Mouse (Mus musculus) frontal cortex, adult (tissue): ENCODE data around the gene Atp11a.

Experiments
- ATAC-seq: cut with Nextera tagmentation; 2 replicates; pipeline ENCODE4 v1.9.2; 2017; ENCODE audit warnings: mild to moderate bottlenecking, moderate library complexity, mixed read lengths; ENCODE audit not compliant: low TSS enrichment

Gene Atp11a

DNA sequence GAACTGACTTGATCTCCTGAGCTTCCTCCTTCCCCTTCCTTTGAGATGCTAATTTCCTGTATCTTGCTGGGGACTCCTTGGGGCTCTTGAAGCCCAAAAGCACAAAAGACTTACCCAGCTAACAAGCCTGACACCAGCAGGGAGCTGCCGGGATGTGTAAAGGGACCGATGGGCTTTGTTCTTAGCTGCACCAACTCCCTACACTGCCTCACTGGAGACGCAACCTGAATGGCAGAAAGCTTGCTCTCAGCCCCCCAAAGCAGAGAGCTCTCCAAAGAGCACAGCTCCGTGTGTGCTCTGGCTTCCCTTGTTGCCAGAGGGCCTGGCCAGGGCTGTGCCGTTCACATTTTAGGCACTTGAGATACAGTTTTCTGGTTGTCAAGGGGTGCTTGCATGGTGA is 114.6 kb downstream of the Atp11a start:
- no peak for ATAC-seq

DNA sequence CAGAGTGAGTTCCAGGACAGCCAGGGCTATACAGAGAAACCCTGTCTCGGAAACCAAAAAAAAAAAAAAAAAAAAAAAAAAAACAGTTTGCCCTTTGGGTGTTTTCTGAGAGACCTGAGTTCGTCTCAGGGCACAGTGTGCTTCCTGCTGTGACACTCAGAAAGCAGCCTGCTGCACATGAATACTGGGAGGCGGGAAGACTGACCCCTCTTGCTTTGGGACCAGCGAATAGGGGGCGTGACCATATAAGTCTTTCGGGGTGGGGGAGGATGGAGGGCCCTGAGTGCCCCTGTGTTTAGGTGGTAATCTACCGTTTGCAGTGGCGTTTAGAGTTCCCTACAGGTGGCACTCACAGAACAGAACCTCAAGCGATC is 116.2 kb downstream of the Atp11a start:
- no peak for ATAC-seq

DNA sequence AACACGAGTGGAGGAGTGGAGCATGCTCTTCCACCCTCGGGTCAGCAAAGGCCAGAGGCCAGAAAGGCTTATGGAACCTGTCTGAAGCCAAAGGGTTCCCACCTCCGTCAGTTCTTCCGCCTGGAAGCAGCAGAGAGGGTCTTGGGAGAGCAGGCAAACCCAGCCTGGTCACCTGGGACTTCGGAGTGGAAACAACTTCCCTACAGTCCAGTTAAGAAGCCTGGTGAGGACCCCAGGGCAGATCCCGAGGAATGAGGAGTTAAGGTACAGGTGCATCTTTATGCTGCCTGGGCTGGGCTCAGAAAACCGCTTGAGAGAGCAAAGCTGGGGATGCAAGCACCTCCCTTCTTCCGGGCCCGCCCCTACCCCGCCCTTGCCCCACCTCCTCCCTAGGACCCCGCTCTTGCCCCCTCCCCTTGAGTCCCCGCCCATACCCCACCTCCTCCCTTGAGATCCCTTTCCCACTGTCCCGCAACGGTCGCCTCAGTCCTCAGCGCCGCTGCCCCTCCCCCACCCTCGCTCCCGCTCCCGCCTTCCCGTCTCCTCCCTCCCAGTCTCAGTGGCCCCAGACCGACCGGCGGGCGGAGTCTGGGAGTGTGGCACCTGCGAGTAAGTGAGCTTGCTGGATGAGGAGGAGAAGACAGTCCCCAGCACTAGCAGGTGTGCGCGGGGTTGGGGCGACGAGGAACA is 116.7 kb downstream of the Atp11a start, which contains the start of gene Mcf2l:
Gene Mcf2l (plus strand): TSS at position 450 of the 690 bp plus-strand sequence.
- ATAC-seq = peak; percentile 28

DNA sequence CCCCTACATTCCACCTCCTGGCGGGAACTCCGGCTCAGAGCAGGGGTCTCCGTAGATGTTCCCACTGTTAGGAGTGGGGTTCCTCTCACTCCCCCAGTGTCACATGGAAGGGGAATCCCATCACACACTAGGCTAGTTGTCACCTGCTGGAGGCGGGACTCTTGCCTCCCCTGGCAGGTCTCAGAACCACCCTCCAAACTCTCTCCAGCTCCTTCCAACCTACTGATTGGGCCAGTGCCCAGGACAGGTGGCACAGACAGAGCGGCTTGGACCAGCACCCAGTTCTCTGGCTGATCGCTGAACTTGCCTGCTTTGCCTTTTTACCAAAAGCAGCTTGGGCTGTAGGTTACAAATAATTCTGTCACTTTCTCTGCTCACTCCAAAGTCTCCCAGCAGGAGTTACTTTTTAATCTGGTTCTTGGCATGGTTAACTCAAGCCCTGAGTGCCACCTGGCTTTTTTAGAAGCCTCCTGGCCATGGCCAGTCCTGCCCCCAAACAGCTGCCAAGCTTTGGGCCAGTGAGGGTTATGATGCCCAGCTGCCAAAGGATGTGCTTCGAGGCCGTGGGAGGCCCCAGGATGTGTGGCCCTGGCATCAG is 117.5 kb downstream of the Atp11a start:
- peak; percentile 60 for ATAC-seq

DNA sequence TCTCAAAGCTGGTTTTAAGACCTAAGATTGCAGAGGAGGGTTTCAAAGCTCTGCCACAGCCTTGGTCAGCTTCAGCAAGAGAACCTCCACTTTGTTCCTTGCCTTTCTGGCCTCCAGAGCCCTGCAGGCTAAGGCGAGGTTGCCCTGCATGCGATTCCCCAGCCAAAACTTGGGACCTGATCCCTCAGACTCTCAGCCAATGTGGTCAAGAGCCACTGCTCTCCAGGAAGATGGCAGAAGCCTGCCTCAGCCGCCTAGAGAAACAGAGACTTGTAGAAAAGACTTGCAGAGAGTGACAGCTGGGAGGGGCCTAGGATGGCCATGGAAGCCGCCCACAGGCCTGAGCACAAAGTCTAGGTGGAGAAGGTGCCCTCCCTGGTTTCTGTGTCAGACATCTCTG is 118.2 kb downstream of the Atp11a start:
- no peak for ATAC-seq

DNA sequence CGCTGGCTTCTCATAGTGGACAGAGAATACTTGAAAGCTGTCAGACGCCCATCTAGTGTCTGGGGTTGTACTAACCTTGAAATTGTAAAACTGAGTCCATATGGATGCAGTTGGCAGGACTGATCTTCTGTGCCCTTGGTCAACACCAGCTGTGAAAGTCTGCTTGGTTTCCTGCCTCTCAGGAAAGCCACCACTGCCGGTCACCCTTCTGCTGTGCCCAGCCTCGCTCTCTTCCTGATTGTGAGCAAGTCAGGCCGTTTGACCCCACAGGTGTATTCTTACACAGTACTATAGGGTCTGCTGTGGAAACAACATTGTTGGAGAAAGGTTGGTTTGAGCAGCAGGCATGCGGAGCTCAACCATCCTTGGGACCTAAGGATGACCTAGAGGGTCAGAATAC is 120.3 kb downstream of the Atp11a start:
- ATAC-seq = no peak

DNA sequence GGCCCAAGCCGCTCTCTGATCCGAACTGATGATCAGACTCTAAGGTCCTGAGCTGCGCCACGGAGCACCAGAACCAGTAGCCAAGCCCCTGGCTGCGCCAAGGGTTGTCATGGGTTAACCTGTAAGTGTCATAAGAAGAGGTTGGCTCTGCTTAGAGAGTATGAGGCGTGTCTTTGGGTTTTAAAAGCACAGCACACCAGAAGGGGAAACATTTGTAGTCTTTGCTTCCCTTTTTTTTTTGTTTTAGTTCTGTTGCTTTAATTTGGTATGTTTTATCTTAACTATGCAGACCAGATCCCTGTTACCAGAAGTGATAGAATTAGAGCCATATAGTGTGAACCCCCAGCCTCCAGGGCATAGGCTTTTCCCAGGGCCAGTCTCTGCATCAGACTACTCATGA is 123.3 kb downstream of the Atp11a start:
- ATAC-seq = no peak

DNA sequence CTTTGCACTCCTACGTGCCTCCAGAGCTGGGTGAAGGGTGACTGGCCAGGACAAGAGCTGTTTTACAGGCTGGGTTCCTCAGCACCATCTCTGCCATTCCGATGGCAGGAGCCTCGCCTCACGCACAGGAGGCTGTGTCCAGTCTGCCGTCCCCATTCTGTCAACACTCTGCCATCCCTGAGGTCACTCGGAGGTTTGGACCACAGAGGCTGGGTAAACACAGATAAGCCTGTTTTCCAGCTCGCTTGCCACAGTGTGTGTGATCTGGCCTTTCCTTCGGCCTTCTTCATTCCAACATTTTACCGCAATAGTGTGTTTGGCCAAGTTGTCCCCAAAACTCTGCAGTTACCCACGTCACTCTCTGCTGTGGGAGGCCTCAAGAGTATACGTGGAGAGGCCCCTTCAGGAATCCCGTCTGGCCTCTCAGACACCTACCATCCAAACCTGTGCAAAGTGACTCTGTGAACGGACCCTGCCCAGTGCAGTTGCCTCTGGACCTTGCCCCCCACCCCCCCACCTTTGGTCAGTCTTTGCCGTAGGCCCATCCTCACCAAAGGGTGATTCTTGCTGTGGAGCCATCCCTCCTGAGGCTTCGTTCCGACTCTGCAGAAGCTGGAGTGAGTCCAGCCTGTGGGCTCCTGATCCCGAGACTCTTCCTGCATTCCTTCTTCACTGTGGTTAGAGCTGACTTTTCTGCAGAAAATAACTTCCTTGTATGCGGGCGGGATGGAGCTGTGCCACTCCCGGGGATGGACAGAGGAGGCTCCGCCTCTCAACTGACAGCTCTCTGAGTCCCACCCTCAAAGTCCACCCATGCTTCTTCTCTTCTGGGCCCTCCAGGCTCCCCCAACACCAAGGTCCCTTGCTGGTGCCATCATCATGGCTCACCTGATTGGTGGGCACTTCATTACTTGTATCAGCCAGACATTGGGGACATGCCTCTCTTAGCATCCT is 126.5 kb downstream of the Atp11a start:
- no peak for ATAC-seq

DNA sequence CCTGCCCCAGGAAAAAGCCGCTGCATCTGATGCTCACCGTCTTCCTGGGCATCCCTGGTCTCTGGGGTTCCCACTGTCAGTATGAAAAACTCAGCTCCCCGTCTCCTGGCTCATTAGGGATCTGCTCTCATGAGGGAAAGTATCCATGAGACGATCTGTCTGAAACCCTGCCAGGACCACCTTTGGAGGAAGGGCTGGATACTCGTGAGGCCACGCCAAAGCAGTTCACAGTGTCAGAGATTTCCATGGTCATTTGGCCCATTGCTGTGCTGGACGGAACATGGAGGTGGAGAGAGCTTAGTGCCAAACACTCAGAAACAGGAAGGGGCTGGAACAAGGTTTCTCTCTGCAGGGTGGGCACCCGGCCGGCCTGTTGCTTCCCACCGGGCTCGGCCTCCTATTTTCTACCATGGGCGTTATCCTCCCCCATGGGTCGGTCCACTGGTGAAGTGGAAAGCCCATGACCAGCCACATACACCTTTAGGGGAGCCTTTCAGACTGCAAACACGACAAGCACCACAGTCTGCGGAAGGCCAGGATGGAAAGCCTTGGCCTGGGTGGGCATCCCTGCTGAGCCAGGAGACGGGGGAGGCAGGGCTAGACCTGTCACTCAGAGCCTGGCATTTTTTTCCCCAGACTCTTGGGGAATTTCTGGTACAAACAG is 131.1 kb downstream of the Atp11a start:
- no peak for ATAC-seq

DNA sequence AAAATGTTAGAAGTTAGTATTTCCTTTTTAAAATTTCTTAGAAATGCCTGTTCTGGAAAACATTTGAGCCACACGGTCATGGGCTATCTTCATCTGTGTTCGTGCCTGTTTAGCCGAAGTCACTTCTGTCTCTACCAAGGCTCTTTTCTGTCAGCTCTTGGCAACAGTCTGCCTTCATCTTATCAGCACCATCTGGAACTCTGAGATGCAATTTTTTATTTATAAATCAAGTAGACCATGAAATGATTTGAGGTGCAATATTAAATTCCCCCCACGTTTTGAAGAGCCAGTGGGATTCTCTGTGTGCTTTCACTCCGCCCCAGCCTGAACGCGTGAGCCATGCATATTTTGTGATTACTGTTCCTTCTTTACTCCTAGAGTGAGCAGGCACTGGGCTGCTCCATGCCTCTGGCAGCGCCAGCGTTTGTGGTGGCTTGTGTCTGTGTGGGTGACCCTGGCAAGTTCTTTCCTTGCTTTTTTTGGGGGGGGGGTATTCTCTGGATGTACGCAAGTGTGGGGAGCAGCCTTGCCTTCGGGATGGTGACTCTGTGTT is 132.3 kb downstream of the Atp11a start:
- peak; percentile 58 for ATAC-seq

DNA sequence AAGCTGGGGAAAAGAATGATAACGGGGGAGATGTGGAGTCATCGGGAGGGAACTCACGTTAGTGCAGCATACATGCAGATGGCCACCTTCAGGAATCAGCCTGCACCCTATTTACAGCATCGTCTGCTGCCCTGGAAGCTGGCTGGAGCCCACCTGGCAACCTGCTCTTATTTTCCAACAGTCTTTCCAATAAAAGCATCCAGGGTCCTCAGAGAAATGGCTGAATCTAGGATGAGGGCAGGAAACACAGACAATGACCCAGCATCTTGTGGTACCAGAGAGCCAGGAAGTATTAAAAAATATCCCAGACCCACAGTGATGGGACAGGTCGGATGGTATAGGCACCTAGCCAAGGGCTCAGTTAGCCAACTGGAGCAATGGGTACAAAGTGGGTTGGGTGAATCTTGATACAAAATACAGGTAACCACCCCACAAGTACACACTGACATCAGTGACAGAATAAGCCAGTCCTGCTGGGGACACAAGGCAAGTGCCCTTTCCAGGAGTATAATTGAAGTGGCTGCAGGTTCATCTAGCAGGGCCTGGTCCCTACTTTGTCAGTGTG is 136.2 kb downstream of the Atp11a start:
- no peak for ATAC-seq

DNA sequence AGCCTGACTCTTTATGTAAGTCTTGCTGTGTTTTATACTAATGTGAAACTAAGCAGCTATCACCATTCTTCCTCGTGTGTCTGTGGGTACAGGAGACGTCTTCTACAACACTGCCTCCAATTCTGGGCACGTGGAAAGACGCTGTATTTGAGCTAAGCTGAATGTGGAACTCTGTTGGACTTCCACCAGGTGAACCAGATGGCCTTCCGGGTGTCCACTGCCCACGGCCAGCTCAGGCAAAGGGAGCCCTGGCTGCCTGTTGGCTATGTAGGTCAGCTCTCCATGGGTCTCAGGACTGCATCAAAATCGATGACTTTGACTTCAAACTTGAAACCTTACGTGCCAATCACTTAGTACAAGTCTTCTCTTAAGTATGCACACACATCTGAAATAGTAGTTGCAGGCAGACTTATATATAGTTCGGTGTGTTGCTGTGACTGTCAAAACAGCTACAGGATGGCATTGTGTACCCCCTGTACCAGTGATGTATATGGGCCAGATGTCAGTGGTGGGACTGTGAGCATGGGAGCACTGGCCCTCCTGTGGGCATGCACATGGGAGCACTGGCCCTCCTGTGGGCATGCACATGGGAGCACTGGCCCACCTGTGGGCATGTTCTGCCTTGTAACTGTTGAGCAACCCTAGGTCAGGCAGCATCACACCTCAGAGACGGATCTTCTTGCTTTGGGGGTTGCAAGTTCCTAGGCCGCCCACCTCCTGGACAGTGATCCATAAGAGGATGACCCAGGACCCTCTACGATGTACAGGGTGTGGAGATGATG is 137.2 kb downstream of the Atp11a start:
- ATAC-seq = no peak

DNA sequence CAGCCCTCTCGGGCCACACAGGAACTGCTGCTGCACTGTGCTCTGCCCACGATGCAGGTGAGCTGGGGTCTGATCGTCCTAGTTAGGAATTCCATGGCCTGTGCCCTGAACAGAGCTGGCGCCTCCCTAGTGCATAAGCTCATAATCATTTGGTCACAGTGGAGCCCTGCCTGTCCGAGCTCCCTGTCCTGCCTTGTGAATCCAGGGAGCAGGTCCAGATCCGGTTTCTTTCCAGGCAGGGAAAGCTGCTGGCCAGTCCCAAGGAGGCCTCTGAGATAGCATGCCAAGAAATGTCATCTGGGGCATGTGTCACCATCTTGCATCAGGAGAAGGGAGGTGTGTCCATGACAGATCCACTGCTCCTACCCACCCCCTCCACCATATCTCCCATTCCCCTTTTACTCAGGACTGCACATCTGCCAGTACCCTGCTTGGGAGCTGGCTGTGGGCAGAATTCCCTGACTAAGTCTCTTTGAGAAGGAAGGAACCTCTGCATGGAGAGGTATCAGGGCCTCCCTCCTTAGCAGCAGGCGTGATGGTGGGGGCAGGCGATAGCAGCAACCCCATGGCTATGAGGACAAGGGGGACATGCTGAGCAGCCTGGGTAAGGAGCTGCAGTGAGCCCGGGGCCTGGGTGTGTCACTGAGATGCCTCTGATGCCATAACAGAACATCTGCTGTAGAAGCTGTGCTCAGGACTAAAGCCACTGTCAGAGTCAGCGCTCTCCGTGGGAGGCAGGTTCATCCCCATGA is 138.1 kb downstream of the Atp11a start:
- no peak for ATAC-seq

DNA sequence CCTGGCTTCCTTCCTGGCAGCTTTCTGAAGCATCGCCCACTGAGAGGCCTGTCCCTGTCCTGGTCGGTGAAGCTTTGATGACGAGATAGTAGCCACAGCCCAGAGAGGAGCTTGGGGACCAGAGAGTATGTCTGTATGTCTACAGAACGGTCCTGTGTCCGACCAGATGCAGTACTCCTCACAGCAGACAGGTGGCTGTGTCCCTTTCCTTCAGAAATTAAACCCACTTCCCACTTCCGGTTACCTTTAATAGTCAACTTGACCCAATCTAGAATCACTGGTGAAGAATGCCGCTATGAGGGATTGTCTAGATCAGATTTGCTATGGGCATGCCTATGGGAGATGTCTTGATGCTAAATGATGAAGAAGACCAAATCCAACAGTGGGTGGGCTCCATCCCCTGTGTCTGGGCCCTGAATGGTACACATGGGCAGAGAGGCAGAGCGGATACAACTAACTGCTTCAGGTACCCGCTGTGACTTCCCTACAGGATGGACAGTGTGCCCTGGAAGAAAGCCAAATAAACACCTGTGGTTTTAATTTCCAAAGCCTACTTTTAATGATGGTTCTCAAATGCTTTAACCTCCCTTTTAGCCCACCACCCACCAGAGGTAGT is 138.8 kb downstream of the Atp11a start:
- ATAC-seq = no peak

DNA sequence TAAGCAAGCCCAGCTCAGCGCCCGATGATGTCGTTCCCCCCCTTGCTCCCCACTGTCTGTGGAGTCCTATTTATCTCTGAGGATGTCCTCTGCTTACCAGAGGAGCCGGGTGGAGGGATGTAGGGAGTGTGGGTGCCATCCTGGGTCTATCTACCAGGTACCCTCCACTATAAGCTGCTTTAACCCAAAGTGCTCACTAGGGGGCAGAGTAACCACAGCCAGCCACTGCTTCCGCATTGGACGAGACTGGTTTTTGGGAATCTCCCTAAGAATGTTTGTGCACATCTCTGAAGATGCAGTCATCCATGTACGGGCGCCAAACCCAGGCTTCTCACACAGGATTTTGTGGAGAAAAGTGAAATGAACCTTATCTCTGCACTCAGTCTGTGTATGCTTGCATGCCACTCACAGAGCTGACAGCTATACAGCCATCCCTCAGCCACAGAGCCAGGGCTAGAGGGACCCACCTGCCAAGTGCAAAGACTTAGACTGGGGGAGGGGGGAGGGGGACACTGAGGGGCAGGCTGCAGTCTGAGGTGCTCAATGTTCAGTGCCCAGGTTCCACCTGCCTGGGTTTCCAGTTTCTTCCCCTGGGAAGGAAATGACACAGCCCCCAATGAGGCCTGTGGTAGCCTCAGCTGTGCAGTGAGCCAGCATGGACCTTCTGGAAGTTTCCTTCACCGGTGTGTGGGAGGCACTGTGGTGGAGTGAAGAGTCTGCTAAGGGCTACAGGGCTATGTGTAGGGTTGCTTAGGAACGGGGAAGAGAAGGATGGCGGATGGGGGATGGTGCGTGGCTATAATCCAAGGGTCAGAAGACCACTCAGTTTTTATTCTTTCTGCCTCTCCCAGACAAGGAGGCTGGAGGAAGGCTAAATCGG is 139.9 kb downstream of the Atp11a start:
- ATAC-seq = peak; percentile 83

DNA sequence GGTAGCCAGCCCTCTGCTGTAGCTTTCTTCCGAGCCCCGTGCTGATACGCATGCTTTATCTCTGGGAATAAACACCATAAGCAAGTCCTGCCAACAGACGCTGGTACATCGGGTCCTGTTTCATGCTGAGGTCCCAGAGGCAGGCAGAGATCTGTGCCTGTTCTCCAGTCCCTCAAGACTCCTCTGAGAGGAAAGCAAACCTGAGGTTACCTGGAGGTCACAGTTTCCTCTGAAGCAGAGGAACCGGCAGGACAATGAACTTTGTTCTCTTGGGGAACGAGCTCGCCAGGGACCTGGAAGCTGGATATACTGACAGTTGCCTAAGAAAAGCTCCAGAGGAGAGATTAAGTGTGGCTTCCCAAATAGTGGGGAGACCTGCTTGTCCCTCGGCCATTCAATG is 141.0 kb downstream of the Atp11a start:
- no peak for ATAC-seq

DNA sequence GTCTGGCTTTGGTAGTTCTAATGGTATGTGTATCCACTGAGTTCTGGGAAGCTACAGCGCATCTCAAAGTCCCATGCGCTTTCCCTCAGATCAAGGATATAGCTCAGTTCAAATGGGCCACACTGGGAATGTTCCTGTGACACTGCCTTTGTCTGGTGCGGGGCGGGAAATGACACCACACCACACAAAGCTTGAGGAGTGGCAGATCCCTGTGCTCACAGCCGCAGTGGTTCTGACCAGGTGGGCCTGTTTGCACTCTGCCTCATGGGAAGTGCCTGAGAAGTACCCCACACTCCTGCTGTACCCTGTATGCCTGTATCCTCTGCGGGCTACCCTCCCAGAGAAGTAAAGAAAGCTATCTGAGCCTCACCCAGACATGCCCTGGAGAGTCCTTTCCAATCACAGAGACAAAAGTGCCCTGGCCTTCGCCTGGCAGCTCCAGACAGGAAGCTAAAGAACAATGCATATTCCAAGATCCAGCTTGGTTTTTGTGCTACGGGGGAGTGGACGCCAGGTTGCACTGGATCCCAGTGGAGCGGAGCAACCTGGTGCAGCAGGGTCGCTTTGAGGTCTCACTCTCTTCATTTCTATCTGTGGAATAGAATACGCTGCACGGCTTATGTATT is 147.1 kb downstream of the Atp11a start:
- ATAC-seq = no peak

DNA sequence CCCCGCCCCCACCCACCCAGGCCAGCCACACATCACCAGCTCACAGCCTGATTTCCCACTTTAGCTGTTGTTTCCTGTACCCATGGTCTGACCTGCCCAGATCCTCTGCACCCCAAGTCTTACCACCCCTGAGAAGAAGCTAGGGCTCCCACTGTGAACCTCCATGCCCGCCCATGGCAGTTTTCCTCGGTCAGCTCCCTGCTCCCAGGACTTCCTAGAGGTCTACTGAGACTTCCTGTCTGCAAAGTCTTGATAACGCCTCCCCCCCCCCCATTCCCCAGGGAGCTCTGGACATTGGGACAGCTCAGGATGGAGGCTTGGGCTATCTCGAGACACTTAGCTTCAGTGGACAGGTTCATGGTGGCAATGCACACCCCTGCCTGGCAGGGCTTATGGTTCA is 148.3 kb downstream of the Atp11a start:
- ATAC-seq = no peak
